Mouse (Mus musculus) liver, postnatal 0 days (tissue): ENCODE data around the gene Prx. TPM values are rescaled to one million over a fixed set of nuclear protein-coding genes. Genes with fewer than 3 reads are reported as not detected.

Experiments
- ATAC-seq: fragments of 200-750 bp; cut with Nextera tagmentation; 2 replicates; pipeline ENCODE4 v1.8.0; 2017; ENCODE audit warnings: mild to moderate bottlenecking, moderate library complexity
- DNase-seq: peaks from one replicate; pipeline ENCODE4 v3.0.0-alpha.2; 2016
- H3K27ac ChIP-seq: fragments of 300-500 bp; sonication (generic); 2 replicates; pipeline ENCODE4 v1.5.1; 2014; ENCODE audit warnings: antibody characterized with exemption, moderate library complexity, mild to moderate bottlenecking, low read depth
- H3K27me3 ChIP-seq: fragments of 300-500 bp; sonication (generic); 2 replicates; pipeline ENCODE4 v1.6.1; 2014; ENCODE audit warnings: low read length, control low read depth, mixed read lengths; ENCODE audit not compliant: insufficient read depth
- H3K36me3 ChIP-seq: fragments of 300-500 bp; sonication (generic); replicated peaks from 2 replicates; pipeline ENCODE4 v1.6.1; 2014; ENCODE audit warnings: mild to moderate bottlenecking, control low read depth, low read length, moderate library complexity, mixed read lengths; ENCODE audit not compliant: insufficient read depth
- H3K4me1 ChIP-seq: fragments of 300-500 bp; sonication (generic); 2 replicates; pipeline ENCODE4 v1.6.1; 2014; ENCODE audit warnings: antibody characterized with exemption, mild to moderate bottlenecking, control low read depth; ENCODE audit not compliant: insufficient read depth
- H3K4me2 ChIP-seq: fragments of 300-500 bp; sonication (generic); 2 replicates; pipeline ENCODE4 v1.6.1; 2014; ENCODE audit warnings: low read depth, mild to moderate bottlenecking, low read length, moderate library complexity, mixed read lengths
- H3K4me3 ChIP-seq: fragments of 300-500 bp; sonication (generic); 2 replicates; pipeline ENCODE4 v1.5.1; 2014; ENCODE audit warnings: low read depth, low read length
- H3K9ac ChIP-seq: fragments of 300-500 bp; sonication (generic); replicated peaks from 2 replicates; pipeline ENCODE4 v1.6.1; 2014; ENCODE audit warnings: mild to moderate bottlenecking, moderate library complexity
- H3K9me3 ChIP-seq: fragments of 300-500 bp; sonication (generic); 2 replicates; pipeline ENCODE4 v1.6.1; 2016; ENCODE audit warnings: mild to moderate bottlenecking, control low read depth, low read length, mixed read lengths
- CTCF ChIP-seq: sonication (generic); IDR thresholded peaks from 2 replicates; pipeline ENCODE4 v1.5.1; 2016; ENCODE audit warnings: antibody characterized with exemption, low read depth
- EP300 ChIP-seq: IDR thresholded peaks from 2 replicates; pipeline ENCODE4 v1.6.1; 2016; ENCODE audit warnings: antibody characterized with exemption, low read depth, mild to moderate bottlenecking
- WGBS: fragments of 180-500 bp; shearing (Covaris S2); extraction: QIAGEN DNeasy Blood & Tissue Kit; methylation state at CpG from one replicate; pipeline ENCODE4 v1.1.7; 2014; ENCODE audit not compliant: insufficient replicate concordance; 5-methylcytosine and 5-hydroxymethylcytosine counted together
- polyA plus RNA-seq: library from polyadenylated mRNA; unstranded; fragments of >200 nt; fragmentation: Nextera tagmentation; extraction: Ambion mirVana; gene quantifications from 2 replicates; pipeline ENCODE4 v1.2.1, GENCODE M21; 2015

Gene Prx
- polyA plus RNA-seq, 1 experiment from 2014 or later = 0.25 TPM

GRCm38 (mm10) chr7:27473835-27474489 is 25.2 kb upstream of the Prx start:
- DNase-seq (no peak), ATAC-seq (peak; percentile 1; the same call in 1 of the 2 replicates)
- Histone ChIP-seq H3K9ac (peak overlapping the region; percentile 92), H3K4me1 (peaks cover 39% of the 10 kb centered on the region), H3K4me2 (peak overlapping the region; percentile 74), H3K4me3 (peak overlapping the region; percentile 92), H3K36me3 (peaks cover 23% of the 10 kb centered on the region), H3K27me3 (no peaks in the 10 kb centered on the region), H3K27ac (peak overlapping the region; percentile 99), H3K9me3 (no peaks in the 10 kb centered on the region)
- WGBS = under 1% methylated on average over 34 of the region's 34 CpGs
- TF ChIP-seq CTCF (no peak), EP300 (no peak)

DNA sequence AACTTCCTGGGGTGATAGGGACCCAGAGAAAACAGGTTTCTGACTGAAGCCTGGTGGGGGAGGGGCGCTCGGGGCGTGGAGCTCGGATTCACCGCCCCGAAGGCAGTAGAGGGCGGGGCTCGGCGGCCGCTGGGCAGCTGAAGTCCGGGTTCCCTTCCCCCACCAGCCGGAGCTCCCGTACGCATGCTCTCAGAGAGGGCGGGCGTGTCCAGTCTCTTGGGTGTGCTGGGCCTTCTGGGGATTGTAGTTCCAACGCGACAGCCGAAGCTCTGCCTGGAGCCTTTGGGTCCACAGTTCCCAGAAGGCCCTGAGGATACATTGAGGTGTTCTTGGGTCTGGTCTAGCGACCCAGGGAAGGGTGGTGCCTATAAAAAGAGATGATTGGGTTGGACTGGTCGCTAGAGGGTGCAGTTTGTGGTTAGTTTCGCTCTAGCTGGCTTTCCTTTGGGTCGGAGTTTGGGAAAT is 24.6 kb upstream of the Prx start:
- Histone ChIP-seq H3K4me1 (peaks cover 43% of the 10 kb centered on the region), H3K36me3 (peaks cover 23% of the 10 kb centered on the region), H3K4me3 (peak overlapping the region; percentile 92), H3K27ac (peak overlapping the region; percentile 99), H3K4me2 (peak overlapping the region; percentile 74), H3K9me3 (no peaks in the 10 kb centered on the region), H3K27me3 (no peaks in the 10 kb centered on the region), H3K9ac (peak overlapping the region; percentile 92)
- DNase-seq (peak; percentile 99), ATAC-seq (peak; percentile 85)
- WGBS = under 1% methylated on average over 23 of the region's 23 CpGs
- TF ChIP-seq CTCF (peak; percentile 84), EP300 (peak; percentile 46)

- 79% methylated on average over 2 of the region's 2 CpGs for WGBS
- Histone ChIP-seq H3K27ac (peak overlapping the region; percentile 99), H3K4me2 (peak overlapping the region; percentile 74), H3K9ac (peak overlapping the region; percentile 63), H3K27me3 (no peaks in the 10 kb centered on the region), H3K36me3 (peaks cover 23% of the 10 kb centered on the region), H3K9me3 (no peaks in the 10 kb centered on the region), H3K4me1 (peaks cover 49% of the 10 kb centered on the region), H3K4me3 (peak overlapping the region; percentile 92)
- DNase-seq (no peak), ATAC-seq (no peak)
- no peak for TF ChIP-seq CTCF
- no peak for TF ChIP-seq EP300
Observed at GRCm38 (mm10) chr7:27475596-27475995, 23.5 kb upstream of the Prx start.

- peaks cover 23% of the 10 kb centered on the region for H3K36me3 ChIP-seq
- H3K4me1 ChIP-seq = peaks cover 52% of the 10 kb centered on the region
- H3K9ac ChIP-seq = no peak overlapping the region; the same call in none of the 2 replicates
- peak overlapping the region; percentile 74 for H3K4me2 ChIP-seq
- ATAC-seq (no peak), DNase-seq (peak; percentile 25)
- TF ChIP-seq CTCF (no peak), EP300 (no peak)
- H3K27ac ChIP-seq = peak overlapping the region; percentile 99; the same call in 1 of the 2 replicates
- no peaks in the 10 kb centered on the region for H3K27me3 ChIP-seq
- no peak overlapping the region for H3K4me3 ChIP-seq
- H3K9me3 ChIP-seq = no peaks in the 10 kb centered on the region
- WGBS = 80% methylated on average over 14 of the region's 14 CpGs
Observed at GRCm38 (mm10) chr7:27476098-27476635, 23.0 kb upstream of the Prx start.

- H3K36me3 ChIP-seq = peaks cover 23% of the 10 kb centered on the region
- H3K4me3 ChIP-seq = no peak overlapping the region
- no peak for ATAC-seq
- 52% methylated on average over 7 of the region's 7 CpGs for whole genome bisulfite sequencing
- H3K27ac ChIP-seq = peak overlapping the region; percentile 91
- DNase-seq = no peak
- H3K9me3 ChIP-seq = no peaks in the 10 kb centered on the region
- H3K27me3 ChIP-seq = no peaks in the 10 kb centered on the region
- no peak overlapping the region for H3K4me2 ChIP-seq
- H3K4me1 ChIP-seq = peaks cover 47% of the 10 kb centered on the region
- TF ChIP-seq EP300 (no peak), CTCF (no peak)
- 0 out of 2 replicates have a peak overlapping the region, but pooled peaks have one; percentile 26 for H3K9ac ChIP-seq
Observed at GRCm38 (mm10) chr7:27478561-27478960, 20.6 kb upstream of the Prx start.

- peak overlapping the region; percentile 91 for H3K27ac ChIP-seq
- WGBS = 69% methylated on average over 1 of the region's 1 CpGs
- no peaks in the 10 kb centered on the region for H3K27me3 ChIP-seq
- H3K4me1 ChIP-seq = peaks cover 49% of the 10 kb centered on the region
- H3K36me3 ChIP-seq = peaks cover 23% of the 10 kb centered on the region
- H3K4me3 ChIP-seq = 0 out of 2 replicates have a peak overlapping the region, but pooled peaks have one; percentile 50
- DNase-seq = no peak
- no peak for ATAC-seq
- TF ChIP-seq CTCF (no peak), EP300 (no peak)
- no peaks in the 10 kb centered on the region for H3K9me3 ChIP-seq
- no peak overlapping the region; the same call in 1 of the 2 replicates for H3K9ac ChIP-seq
- peak overlapping the region; percentile 78 for H3K4me2 ChIP-seq
Observed at GRCm38 (mm10) chr7:27479750-27480149, 19.4 kb upstream of the Prx start.
